Mouse (Mus musculus) ES-CJ7 (cell line): ENCODE results near the gene Grin3b.

ENCODE experiments used
- DNase-seq: peaks from one replicate; pipeline ENCODE4 v3.0.0; 2011; ENCODE audit warnings: low read depth, low spot score

Grin3b gene

DNA sequence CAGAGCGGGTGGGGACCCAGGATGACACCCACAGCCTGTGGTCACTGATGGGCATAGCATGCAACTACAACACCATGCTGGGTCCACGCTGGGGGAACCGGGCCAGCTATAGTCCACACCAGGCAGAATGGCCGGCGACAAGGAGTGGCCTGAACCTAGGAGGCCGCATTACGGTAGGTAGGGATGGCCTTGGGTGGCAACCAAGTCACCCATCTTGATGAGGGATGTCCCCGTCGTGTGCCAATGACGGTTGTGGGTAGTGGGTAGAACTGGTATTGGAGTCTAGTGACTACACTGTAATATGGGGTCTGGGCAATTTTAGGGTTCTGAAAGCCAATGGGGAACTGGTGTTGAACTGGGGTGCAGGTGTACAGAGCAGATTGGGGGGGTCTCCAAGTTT lies 46.4 kb downstream of the Grin3b start:
- no peak for DNase-seq

DNA sequence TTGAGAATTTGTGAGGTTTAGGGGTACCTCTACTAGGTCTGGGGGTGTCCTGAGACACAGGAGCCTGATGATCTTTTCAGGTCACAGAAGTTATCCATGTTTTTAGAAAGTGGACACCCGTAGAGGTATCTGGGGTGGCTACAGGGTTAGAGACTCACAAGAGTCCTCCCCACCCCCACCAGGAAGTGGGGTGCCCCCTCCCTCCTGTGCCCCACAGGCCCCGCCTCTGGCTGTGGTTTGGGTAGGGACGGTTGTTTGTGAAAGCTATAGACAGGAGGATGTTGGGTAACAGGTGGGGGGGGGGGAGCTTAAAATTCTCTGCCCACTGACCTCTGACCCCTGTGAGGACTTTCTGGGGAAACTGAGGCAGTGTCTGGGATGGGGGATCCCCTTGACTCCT lies 46.8 kb downstream of the Grin3b start:
- no peak for DNase-seq

DNA sequence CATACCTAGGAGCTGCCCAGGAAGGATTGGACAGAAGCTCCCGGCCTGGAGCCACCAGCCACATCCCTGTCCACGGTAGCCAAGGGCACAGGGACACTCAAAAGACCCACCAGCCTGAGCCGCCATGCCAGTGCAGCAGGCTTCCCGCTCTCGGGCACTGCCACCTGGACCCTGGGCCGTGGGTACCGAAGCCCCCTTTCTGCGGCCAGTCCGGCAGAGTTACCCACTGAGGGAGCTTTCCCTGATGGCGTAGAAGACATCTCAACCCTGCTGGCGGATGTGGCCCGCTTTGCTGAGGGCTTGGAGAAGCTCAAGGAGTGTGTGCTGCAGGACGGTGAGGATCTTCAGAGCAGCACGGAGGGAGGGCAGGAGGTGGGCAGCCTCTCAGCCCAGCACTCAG lies 47.3 kb downstream of the Grin3b start:
- DNase-seq: no peak

DNA sequence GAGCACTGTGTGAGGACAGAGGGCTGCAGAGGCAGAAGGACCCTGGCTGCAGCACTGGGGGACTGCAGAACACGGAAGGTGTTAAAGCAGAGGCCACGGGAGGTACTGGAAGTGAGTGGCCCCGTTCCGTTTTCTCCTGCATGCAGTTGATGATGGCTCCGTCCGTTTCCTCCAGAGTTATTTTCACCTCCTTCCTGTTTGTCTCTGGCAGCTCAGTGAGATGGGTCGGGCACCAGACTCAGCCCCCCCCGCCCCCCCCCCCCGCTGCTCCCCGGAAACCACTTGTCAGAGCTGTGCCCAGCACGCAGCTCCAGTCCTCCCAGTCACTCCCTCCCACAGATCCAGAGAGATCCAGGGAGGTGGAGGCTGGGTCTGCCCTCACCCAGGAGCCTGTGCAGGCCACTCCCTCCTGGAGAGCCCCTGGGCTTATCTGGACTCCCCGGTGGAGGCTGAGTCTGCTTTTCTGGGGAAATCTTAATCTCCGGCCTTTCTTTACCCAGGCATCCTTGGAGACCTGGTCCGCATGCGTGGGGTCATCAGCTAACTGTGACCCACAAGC lies 48.3 kb downstream of the Grin3b start:
- DNase-seq: no peak

DNA sequence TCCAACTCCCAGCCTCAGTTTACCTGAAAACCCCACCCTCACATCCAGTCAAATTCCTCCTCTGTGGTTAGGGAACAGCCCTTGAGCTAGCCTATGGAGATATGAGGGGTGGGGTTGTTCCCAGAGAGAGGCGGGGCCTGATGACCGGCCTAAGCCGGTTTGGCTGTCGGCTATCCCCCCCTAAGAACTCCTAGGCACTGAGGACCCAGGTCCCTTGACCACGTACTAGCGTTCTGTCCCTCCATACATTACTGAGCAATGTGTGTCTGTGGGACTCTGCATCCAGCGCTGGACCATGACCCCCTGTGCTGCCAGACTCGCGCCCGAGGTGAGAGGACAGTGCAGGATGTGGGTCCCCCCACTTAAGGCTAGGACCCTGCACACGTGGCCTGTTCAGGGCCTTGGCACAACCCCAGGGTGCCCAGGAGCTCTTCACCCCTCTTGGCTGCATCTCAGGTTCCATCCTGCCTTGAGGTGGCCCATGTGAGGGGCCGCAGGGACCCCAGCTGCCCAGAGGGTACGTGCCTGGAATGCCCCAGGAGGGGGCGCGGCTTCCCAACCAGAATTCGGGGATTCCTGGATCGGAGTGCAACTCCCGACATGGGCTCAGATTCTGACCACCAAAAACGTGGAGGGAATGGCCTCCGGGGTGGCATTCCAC lies 49.1 kb downstream of the Grin3b start:
- DNase-seq: no peak

DNA sequence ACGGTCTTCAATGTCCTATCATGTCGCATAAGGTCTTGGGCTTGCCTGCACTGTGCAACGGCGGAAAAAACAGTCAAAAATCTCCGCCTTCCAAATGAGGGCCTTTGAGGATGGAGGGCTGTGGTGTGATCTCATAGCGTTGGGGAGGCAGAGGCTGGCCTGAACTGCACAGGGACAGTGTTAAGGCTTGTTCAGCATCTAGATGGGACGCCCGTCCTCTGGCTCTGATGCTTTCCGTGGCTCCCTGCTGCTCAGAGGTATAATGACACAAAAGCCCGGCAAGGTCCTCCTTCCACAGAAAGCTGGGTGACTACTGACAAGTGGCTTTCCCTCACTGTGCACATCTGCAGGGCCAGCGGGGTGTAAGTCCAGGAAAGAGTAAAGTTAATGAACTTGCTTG lies 49.7 kb downstream of the Grin3b start:
- no peak for DNase-seq

DNA sequence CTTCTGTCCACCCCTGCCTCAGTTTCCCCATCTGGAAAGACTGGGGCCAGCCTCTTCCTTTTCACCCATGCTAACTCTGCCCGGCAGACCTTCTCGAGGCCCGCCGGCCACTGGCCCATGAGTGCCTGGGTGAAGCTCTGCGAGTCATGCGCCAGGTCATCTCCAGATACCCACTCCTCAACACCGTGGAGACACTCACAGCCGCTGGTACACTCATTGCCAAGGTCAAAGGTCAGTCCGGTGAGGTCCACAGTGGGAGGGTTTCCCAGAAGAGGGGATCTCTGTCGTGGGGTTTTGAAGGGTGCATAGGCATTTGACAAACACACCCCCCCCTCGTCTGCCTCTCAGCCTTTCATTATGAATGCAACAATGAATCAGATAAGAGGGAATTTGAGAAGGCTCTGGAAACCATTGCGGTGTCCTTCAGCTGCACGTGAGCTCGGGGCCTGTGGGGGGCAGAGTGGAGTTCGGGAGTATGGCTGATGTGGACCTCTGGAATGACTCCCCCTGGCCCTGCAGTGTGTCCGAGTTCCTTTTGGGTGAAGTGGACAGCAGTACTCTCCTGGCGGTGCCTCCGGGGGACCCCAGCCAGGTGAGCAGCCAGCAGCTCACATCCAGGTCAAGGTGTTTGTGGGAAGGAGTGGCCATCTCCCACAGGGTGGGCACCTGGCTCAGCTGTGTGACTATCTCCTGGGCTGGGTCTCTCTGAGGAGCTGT lies 50.2 kb downstream of the Grin3b start:
- DNase-seq: no peak

DNA sequence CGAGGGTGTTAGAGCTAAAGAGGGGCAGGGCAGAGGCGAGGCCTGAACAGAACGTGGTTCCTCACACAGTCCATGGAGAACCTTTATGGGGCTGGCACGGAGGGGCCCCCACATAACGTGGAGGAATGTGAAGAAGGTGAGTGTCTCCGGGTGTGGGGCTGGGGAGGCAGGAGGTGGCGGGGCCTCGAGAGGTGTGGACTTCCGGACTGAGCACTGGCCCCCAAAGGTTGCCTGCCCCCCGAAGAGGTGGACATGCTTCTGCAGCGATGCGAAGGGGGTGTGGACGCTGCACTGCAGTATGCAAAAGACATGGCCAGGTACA lies 50.8 kb downstream of the Grin3b start:
- no peak for DNase-seq

DNA sequence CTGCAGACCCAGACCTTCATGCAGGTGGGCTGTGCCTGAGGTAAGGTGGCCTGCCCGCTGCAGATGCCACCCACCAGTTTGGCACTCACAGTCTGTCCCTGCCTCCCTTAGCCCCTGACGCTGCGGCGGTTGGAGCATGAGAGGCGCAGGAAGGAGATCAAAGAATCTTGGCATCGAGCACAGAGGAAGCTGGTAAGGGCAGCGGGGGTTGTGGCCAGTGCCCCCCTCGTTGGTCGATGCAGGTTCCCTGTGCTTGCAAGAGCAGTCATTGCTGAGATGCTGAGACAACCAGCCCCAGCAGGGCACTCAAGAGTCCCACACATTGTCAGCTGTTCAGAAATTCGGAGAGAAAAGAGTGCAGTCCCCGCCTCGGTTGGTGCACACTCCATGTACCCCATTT lies 51.6 kb downstream of the Grin3b start:
- no peak for DNase-seq

DNA sequence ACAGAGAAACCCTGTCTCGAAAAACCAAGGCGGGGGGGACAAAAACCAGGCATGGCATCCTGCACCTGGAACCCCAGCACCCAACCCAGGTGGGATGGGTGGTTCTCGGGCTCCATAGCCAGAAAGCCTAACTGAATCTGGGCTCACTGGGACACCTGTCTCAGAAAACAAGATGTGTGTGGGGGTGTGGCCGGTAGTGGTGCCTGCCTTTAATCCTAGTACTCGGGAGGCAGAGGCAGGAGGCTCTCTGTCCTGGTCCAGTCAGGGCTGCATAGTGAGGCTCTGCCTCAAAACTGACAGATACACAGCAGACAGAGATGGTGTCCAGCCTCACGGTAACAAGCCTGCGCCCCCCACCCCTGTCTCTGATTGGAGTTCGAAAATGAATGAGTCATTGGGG lies 52.3 kb downstream of the Grin3b start:
- no peak for DNase-seq

DNA sequence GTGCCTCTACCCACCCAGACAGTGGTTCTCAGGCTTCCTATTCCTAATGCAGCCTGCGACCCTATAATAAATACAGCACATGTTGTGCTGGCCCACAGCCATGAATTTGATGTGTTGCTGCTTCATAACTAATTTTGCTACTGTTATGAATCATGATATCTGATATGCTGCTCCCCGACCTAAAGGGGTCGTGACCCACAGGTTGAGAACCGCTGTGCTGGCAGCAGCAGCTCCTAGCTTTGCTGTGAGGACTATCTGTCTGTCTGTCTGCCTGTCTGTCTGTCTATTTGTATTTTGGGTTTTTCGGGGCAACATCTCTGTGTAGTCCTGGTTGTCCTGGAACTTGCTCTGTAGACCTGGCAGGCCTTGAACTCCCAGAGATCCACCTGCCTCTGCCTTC lies 53.2 kb downstream of the Grin3b start:
- DNase-seq: no peak

DNA sequence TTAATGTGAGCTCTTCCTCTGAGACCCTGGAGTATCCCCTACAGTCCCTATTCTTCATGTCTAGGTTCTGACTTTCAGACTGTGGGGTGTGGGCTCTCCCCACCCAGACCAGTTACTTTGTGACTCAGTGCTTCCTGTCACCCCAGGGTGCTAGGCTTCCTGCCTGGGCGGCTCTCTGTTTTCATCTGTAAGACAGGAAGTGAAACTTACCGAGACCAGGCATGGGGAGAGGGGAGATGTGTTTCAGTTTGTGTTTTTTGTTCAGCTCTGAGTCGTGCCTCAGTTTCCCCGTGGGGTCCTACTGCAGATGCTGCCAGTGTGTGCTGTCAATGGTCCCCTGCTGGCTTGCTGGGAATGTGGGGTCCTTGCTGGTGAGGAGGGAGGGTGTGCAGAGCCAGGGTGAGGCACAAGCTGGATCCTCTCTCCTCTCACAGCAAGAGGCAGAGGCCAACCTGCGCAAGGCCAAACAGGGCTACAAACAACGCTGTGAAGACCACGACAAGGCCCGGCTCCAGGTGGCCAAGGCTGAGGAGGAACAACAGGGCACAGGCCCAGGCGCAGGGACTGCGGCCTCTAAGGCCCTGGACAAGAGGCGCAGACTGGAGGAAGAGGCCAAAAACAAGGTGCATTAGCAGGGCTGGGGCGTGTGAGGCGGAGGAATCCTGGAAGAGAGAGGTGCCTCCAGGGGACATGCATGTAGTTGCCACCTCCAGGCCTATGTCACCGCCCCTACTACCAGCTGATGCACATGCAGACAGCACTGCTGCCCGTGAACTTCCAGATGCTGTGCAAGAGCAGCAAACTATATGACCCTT lies 53.9 kb downstream of the Grin3b start:
- no peak for DNase-seq

DNA sequence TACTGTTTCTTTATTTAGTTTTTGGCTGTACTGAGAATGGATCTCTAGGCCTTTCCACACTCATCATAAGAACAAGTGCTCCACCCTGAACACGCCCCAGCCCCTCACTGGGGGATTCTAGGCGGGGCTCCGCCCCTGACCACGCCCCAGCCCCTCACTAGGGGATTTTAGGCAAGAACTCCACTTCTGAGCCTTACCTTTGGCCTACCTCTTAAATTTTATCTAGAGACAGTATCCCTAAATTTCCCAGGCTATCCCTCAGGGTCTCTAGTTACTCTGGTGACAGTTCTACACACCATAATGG lies 54.5 kb downstream of the Grin3b start:
- no peak for DNase-seq

DNA sequence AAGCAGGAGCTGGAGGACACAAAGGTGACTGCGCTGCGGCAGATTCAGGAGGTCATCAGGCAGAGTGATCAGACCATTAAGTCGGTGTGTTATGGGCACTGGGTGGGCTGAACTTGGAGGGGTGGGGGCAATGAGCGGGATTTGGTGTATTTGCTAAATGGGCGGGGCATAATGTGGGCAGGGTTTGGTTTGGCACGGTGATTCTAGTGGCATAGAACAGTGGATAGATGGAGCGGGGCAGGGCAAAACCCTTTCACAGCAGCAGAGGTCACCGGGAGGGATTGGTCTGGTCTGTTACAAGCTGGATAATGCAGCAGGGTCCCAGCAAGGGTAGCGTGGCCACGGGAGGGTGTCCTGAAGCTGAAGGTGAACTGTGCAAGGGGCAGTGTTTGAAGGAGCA lies 54.9 kb downstream of the Grin3b start:
- no peak for DNase-seq

DNA sequence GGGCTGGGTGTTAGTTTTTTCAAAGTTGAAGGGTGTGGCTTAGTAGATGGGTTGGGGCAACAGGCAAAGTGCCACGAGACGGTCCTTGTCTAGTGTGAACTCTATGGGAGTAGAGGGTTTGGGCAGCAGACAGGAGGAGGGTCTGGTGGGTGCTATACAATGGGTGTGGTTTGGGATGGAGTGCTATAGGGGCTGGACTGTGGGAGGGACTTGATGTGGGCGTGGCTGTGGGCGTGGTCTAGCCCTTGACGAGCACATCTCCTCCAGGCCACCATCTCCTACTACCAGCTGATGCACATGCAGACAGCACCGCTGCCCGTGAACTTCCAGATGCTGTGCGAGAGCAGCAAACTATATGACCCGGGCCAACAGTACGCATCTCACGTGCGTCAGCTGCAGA lies 55.4 kb downstream of the Grin3b start:
- peak; percentile 88 for DNase-seq
